Mouse (Mus musculus): ENCODE measurements around the gene Rarb.

Rarb gene

GRCm38 (mm10) chr14:16735331-16736012, 83.5 kb downstream of the Rarb start:
- DNase-seq (ENCODE audit: low read depth, low spot score), result no peak

- no peak for DNase-seq (ENCODE audit: low read depth, low spot score)
These were observed 85.2 kb downstream of the Rarb start for GRCm38 (mm10) chr14:16733595-16734298.

- no peak for DNase-seq (ENCODE audit: low read depth, low spot score)
These were observed 86.9 kb downstream of the Rarb start for GRCm38 (mm10) chr14:16732054-16732453.

GRCm38 (mm10) chr14:16728175-16728838, 90.6 kb downstream of the Rarb start:
- no peak for DNase-seq (ENCODE audit: low read depth, low spot score)

GRCm38 (mm10) chr14:16723991-16724390, 95.0 kb downstream of the Rarb start:
- no peak for DNase-seq (ENCODE audit: low read depth, low spot score)

GRCm38 (mm10) chr14:16717821-16718220, 101.1 kb downstream of the Rarb start:
- no peak for DNase-seq (ENCODE audit: low read depth, low spot score)

GRCm38 (mm10) chr14:16714344-16714955, 104.5 kb downstream of the Rarb start:
- DNase-seq (ENCODE audit: low read depth, low spot score), result no peak

GRCm38 (mm10) chr14:16713773-16714172, 105.2 kb downstream of the Rarb start:
- no peak for DNase-seq (ENCODE audit: low read depth, low spot score)

GRCm38 (mm10) chr14:16699228-16699627, 119.7 kb downstream of the Rarb start:
- no peak for DNase-seq (ENCODE audit: low read depth, low spot score)

- DNase-seq (ENCODE audit: low read depth, low spot score), result no peak
These were observed 123.4 kb downstream of the Rarb start for GRCm38 (mm10) chr14:16695453-16696120.

- no peak for DNase-seq (ENCODE audit: low read depth, low spot score)
These were observed 140.6 kb downstream of the Rarb start for GRCm38 (mm10) chr14:16678335-16678734.

GRCm38 (mm10) chr14:16677081-16677480, 141.9 kb downstream of the Rarb start:
- DNase-seq (ENCODE audit: low read depth, low spot score), result no peak

GRCm38 (mm10) chr14:16670571-16670970, 148.4 kb downstream of the Rarb start:
- DNase-seq (ENCODE audit: low read depth, low spot score), result no peak

GRCm38 (mm10) chr14:16639153-16639943, 179.6 kb downstream of the Rarb start:
- DNase-seq (ENCODE audit: low read depth, low spot score), result no peak

GRCm38 (mm10) chr14:16613975-16614374, 205.0 kb downstream of the Rarb start:
- no peak for DNase-seq (ENCODE audit: low read depth, low spot score)

- peak; percentile 4 for DNase-seq (ENCODE audit: low read depth, low spot score)
These were observed 213.5 kb downstream of the Rarb start for GRCm38 (mm10) chr14:16605480-16605879.

- DNase-seq (ENCODE audit: low read depth, low spot score), result no peak
These were observed 214.4 kb downstream of the Rarb start for GRCm38 (mm10) chr14:16604469-16605064.

GRCm38 (mm10) chr14:16603040-16603590, 215.8 kb downstream of the Rarb start:
- no peak for DNase-seq (ENCODE audit: low read depth, low spot score)

GRCm38 (mm10) chr14:16599224-16599623, 219.7 kb downstream of the Rarb start:
- DNase-seq (ENCODE audit: low read depth, low spot score), result no peak

- no peak for DNase-seq (ENCODE audit: low read depth, low spot score)
These were observed 220.9 kb downstream of the Rarb start for GRCm38 (mm10) chr14:16598074-16598501.

Measured in ES-CJ7 (cell line).